Mouse (Mus musculus) stomach, postnatal 0 days (tissue): ENCODE data around the gene Nr2e3. TPM values are rescaled to one million over a fixed set of nuclear protein-coding genes. Genes with fewer than 3 reads are reported as not detected.
A peak's percentile ranks its signal among the peaks of the same experiment; 100 is the strongest.
"Not testable (repeated sequence)": the region's sequence is repeated elsewhere in the genome, so short reads cannot be mapped to it uniquely, and the experiment has no call there.

Experiments
- ATAC-seq: fragments of 200-750 bp; cut with Nextera tagmentation; 2 replicates; pipeline ENCODE4 v1.8.0; 2017; ENCODE audit not compliant: low FRiP score, low TSS enrichment
- DNase-seq: peaks from one replicate; pipeline ENCODE4 v3.0.0-alpha.2; 2016; ENCODE audit warnings: low spot score
- H3K27ac ChIP-seq: fragments of 300-500 bp; sonication (generic); replicated peaks from 2 replicates; pipeline ENCODE4 v1.5.1; 2014; ENCODE audit warnings: mild to moderate bottlenecking, control low read depth
- H3K27me3 ChIP-seq: fragments of 300-500 bp; sonication (generic); 2 replicates; pipeline ENCODE4 v1.6.1; 2014; ENCODE audit warnings: low read length; ENCODE audit not compliant: control insufficient read depth, insufficient read depth
- H3K36me3 ChIP-seq: fragments of 300-500 bp; sonication (generic); 2 replicates; pipeline ENCODE4 v1.6.1; 2014; ENCODE audit warnings: low read length, mixed read lengths; ENCODE audit not compliant: control insufficient read depth, insufficient read depth
- H3K4me1 ChIP-seq: fragments of 300-500 bp; sonication (generic); replicated peaks from 2 replicates; pipeline ENCODE4 v1.6.1; 2014; ENCODE audit warnings: antibody characterized with exemption; ENCODE audit not compliant: control insufficient read depth, insufficient read depth
- H3K4me2 ChIP-seq: fragments of 300-500 bp; sonication (generic); replicated peaks from 2 replicates; pipeline ENCODE4 v1.6.1; 2014; ENCODE audit warnings: low read depth, mild to moderate bottlenecking, control low read depth, moderate library complexity
- H3K4me3 ChIP-seq: fragments of 300-500 bp; sonication (generic); 2 replicates; pipeline ENCODE4 v1.5.1; 2014; ENCODE audit warnings: low read depth, low read length, control low read depth
- H3K9ac ChIP-seq: fragments of 300-500 bp; sonication (generic); 2 replicates; pipeline ENCODE4 v1.6.1; 2014; ENCODE audit warnings: mild to moderate bottlenecking, low read length, control low read depth, mixed read lengths
- H3K9me3 ChIP-seq: fragments of 300-500 bp; sonication (generic); 2 replicates; pipeline ENCODE4 v1.6.1; 2016; ENCODE audit warnings: low read length; ENCODE audit not compliant: control insufficient read depth
- CTCF ChIP-seq: IDR thresholded peaks from 2 replicates; pipeline ENCODE4 v1.5.1; 2016; ENCODE audit warnings: antibody characterized with exemption, low read depth, mild to moderate bottlenecking, moderate library complexity
- EP300 ChIP-seq: optimal IDR thresholded peaks from 2 replicates; pipeline ENCODE3; 2016; ENCODE audit warnings: antibody characterized with exemption
- WGBS: fragments of 180-500 bp; shearing (Covaris S2); extraction: QIAGEN DNeasy Blood & Tissue Kit; methylation state at CpG from one replicate; pipeline ENCODE4 v1.1.7; 2014; 5-methylcytosine and 5-hydroxymethylcytosine counted together
- polyA plus RNA-seq: library from polyadenylated mRNA; unstranded; fragments of >200 nt; fragmentation: Nextera tagmentation; extraction: Ambion mirVana; gene quantifications from 2 replicates; pipeline ENCODE4 v1.2.1, GENCODE M21; 2015

The Nr2e3 gene
- polyA plus RNA-seq, 1 experiment from 2014 or later: not detected

DNA sequence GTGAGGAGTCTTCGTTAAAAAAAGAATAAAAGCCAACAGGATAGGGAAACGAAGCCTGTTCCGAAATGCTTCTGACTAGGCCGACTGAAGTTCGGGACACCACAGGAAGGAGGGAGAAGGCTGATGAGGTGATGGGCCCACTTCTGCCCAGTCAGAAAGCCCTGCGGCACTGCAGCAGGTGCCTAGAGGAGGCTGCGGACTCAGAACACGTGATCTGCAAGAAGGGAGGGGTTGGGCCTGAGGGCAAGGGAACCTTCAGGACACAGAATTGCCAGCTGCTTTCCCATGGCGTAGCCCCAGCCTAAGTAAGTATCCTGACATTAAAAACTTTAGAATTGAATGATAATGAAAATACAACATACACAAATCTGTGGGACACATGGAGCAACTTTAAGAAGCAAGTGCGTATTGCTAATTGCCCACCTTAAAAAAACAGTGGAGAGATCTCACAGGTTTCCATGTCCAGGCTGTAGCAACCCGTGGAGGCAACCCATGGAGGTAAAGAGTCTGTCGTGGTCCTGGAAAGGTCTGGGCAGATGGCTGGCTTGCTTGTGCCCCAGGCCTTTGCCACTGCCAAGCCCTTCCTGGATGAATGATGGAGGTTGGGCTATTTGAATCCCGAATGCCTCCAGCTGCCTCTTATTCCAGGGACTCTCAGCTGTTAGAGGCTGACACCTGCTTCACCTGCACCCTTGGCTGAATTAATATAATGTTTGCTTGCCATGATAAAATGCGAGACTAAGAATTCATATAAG, 919 bp upstream of the Nr2e3 start:
- DNase-seq (no peak), ATAC-seq (no peak)
- Histone ChIP-seq H3K27me3 (no peaks in the 10 kb centered on the region), H3K36me3 (no peaks in the 10 kb centered on the region), H3K4me3 (no peak overlapping the region), H3K4me1 (no peaks in the 10 kb centered on the region), H3K4me2 (no peak overlapping the region), H3K9ac (no peak overlapping the region), H3K9me3 (no peaks in the 10 kb centered on the region), H3K27ac (no peak overlapping the region)
- TF ChIP-seq EP300 (no peak), CTCF (no peak)
- 65% methylated on average over 14 of the region's 14 CpGs for WGBS

- no peak overlapping the region for H3K4me2 ChIP-seq
- ATAC-seq (peak; percentile 77), DNase-seq (peak; percentile 91)
- no peaks in the 10 kb centered on the region for H3K27me3 ChIP-seq
- WGBS: 4% methylated on average over 8 of the region's 8 CpGs
- H3K27ac ChIP-seq: no peak overlapping the region
- H3K4me1 ChIP-seq: no peaks in the 10 kb centered on the region
- no peak overlapping the region for H3K4me3 ChIP-seq
- H3K36me3 ChIP-seq: no peaks in the 10 kb centered on the region
- H3K9ac ChIP-seq: no peak overlapping the region
- TF ChIP-seq EP300: no peak
- peak; percentile 96 for TF ChIP-seq CTCF
- no peaks in the 10 kb centered on the region for H3K9me3 ChIP-seq
Observed at GRCm38 (mm10) chr9:59959276-59959675, 1.2 kb downstream of the Nr2e3 start.

- ATAC-seq, H3K4me3 ChIP-seq, H3K9ac ChIP-seq, DNase-seq, H3K4me2 ChIP-seq, H3K9me3 ChIP-seq, H3K4me1 ChIP-seq, H3K27me3 ChIP-seq, H3K36me3 ChIP-seq, H3K27ac ChIP-seq: not testable (repeated sequence)
- 62% methylated on average over 1 of the region's 1 CpGs for WGBS
Observed at GRCm38 (mm10) chr9:59958115-59958514, 2.3 kb downstream of the Nr2e3 start.

- Histone ChIP-seq H3K4me2 (no peak overlapping the region), H3K27ac (no peak overlapping the region), H3K4me3 (no peak overlapping the region), H3K9ac (no peak overlapping the region), H3K4me1 (no peaks in the 10 kb centered on the region), H3K36me3 (no peaks in the 10 kb centered on the region), H3K9me3 (no peaks in the 10 kb centered on the region), H3K27me3 (no peaks in the 10 kb centered on the region)
- no peak for ATAC-seq
- WGBS: 30% methylated on average over 6 of the region's 6 CpGs
- TF ChIP-seq CTCF: no peak
- TF ChIP-seq EP300: no peak
- DNase-seq: no peak
Observed at GRCm38 (mm10) chr9:59956496-59956895, 4.0 kb downstream of the Nr2e3 start.

DNA sequence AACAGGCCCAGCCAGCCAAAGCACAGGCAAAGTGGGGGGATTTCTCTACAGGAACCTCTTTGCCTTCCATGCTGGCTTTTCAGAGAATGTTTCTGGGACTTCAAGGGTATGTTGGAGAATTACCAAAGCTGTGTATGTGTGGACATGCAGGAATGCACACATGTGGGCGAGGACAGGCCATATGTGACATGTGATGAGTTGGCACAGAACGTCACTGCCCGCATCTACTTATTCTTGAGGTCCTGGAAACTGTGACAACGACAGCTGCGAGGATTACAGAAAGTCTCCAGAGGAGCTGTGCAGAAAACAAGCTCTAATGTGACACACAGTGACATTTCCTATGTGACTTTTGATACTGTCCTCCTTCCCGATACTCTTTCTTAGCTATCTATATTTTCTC, 4.8 kb downstream of the Nr2e3 start:
- TF ChIP-seq EP300 (no peak), CTCF (no peak)
- no peak overlapping the region for H3K4me2 ChIP-seq
- ATAC-seq: no peak

DNA sequence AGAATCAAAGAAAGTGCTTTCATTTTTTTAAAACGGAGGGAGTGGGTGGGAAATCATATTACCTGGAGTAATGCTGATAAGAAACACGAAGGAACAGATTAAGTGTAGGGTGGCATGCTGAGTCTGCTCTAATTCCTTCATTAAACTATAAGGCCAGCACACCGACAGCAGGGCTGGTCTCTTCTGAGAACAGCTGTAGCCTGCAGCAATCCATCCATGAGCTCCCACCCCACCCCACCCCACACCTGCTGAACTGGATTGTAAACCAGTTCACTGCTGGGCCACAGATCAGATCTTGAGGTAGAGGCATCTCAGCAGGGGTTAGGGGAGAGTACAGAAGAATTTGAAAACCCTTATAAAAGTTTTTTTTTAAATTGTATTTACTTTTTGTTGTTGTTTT, 5.3 kb downstream of the Nr2e3 start:
- Histone ChIP-seq H3K9ac (no peak overlapping the region), H3K4me2 (no peak overlapping the region), H3K4me3 (no peak overlapping the region), H3K36me3 (no peaks in the 10 kb centered on the region), H3K4me1 (no peaks in the 10 kb centered on the region), H3K27ac (peak overlapping the region; percentile 67), H3K27me3 (no peaks in the 10 kb centered on the region), H3K9me3 (no peaks in the 10 kb centered on the region)
- WGBS: 36% methylated on average over 3 of the region's 3 CpGs
- no peak for TF ChIP-seq EP300
- TF ChIP-seq CTCF: no peak
- ATAC-seq: no peak
- no peak for DNase-seq

More for the DNA sequence above, 4.8 kb downstream of the Nr2e3 start:
- Histone ChIP-seq H3K27ac (peak overlapping the region; percentile 67), H3K9me3 (no peaks in the 10 kb centered on the region), H3K4me3 (no peak overlapping the region), H3K9ac (no peak overlapping the region), H3K4me1 (no peaks in the 10 kb centered on the region), H3K27me3 (no peaks in the 10 kb centered on the region), H3K36me3 (no peaks in the 10 kb centered on the region)
- DNase-seq: no peak
- 57% methylated on average over 6 of the region's 6 CpGs for WGBS
